Mouse (Mus musculus) left cerebral cortex, adult 18-20 months (tissue): Measurements from ENCODE around the gene Zbed6. TPM values are rescaled to one million over a fixed set of nuclear protein-coding genes. Genes with fewer than 3 reads are reported as not detected.

Experiments used
- total RNA-seq, 2 experiments: library from RNA; stranded (reverse); gene quantifications; 2 replicates each; pipeline ENCODE4 v1.2.3; 2021

Zbed6 gene
- total RNA-seq, 2 experiments from 2014 or later, result 8.3 TPM

Other genes starting within 250 kb of the Zbed6 start
- 10 to 100 TPM in 1 of 2 experiments, 1 to 10 TPM in 1; 9.2 to 11.9 TPM for gene Sox13, start 236.5 kb downstream of the Zbed6 start, total RNA-seq
- gene Snrpe, start 50.6 kb downstream of the Zbed6 start, total RNA-seq, result 10 to 100 TPM; 58.7 to 64.4 TPM
- 10 to 100 TPM; 23.9 to 27.1 TPM for gene Gm38394, start 433 bp upstream of the Zbed6 start, total RNA-seq
- under 1 TPM in 1 of 2 experiments, not detected in 1; 0.40 TPM for gene Lax1, start 29.2 kb upstream of the Zbed6 start, total RNA-seq
- 100 to 1,000 TPM; 221 to 267 TPM for gene Atp2b4, start 140.2 kb upstream of the Zbed6 start, total RNA-seq
- 1 to 10 TPM in 1 of 2 experiments, under 1 TPM in 1; 0.75 to 1.6 TPM for gene Optc, start 247.1 kb upstream of the Zbed6 start, total RNA-seq